Comparison of ENCODE assay signal across 8 mouse cellular contexts in genomic region chr1:178275738-178276053, GRCm38 (mm10). TPM values are rescaled to one million over a fixed set of nuclear protein-coding genes. Genes with fewer than 3 reads are reported as not detected.
DNase-seq lines count a peak whose midpoint lies in the region; ATAC-seq and TF ChIP-seq lines count a peak whose summit lies in the region.

No protein-coding gene starts in this region.

- peak overlapping the region; percentile 81 for H3K4me2 ChIP-seq in heart, embryonic 12.5 days
- peak overlapping the region; percentile 74 for H3K4me2 ChIP-seq in forebrain, postnatal 0 days (ENCODE audit: low read depth)
- peak overlapping the region; percentile 67 for H3K4me2 ChIP-seq in liver, embryonic 16.5 days (ENCODE audit: low read depth, low read length)

- 10% methylated on average over 11 of the region's 11 CpGs for WGBS in heart, embryonic 12.5 days
- 8% methylated on average over 11 of the region's 11 CpGs for WGBS in forebrain, postnatal 0 days
- 10% methylated on average over 11 of the region's 11 CpGs for WGBS in liver, embryonic 16.5 days (ENCODE audit: insufficient replicate concordance)

- in situ Hi-C loops in ES-E14 (cut with MboI; ENCODE audit: low sequenced_read_pairs in 2 of 2, unreplicated experiment in 2 of 2): no loop called here

- H3K36me3 ChIP-seq in heart, embryonic 12.5 days: no peaks in the 10 kb centered on the region
- no peaks in the 10 kb centered on the region for H3K36me3 ChIP-seq in ES-E14 (ENCODE audit: control insufficient read depth, insufficient read depth, low read length, poor library complexity, severe bottlenecking)
- H3K36me3 ChIP-seq in forebrain, postnatal 0 days (ENCODE audit: insufficient read depth): no peaks in the 10 kb centered on the region
- H3K36me3 ChIP-seq in liver, embryonic 16.5 days (ENCODE audit: control insufficient read depth, insufficient read depth): no peaks in the 10 kb centered on the region

- no peak for ATAC-seq in heart, embryonic 12.5 days (ENCODE audit: insufficient number of reproducible peaks, low FRiP score)
- peak; percentile 16 for ATAC-seq in forebrain, postnatal 0 days
- no peak for ATAC-seq in liver, embryonic 16.5 days (ENCODE audit: low read depth)

- H3K27ac ChIP-seq in heart, embryonic 12.5 days (ENCODE audit: poor library complexity, severe bottlenecking): no peak overlapping the region
- no peak overlapping the region for H3K27ac ChIP-seq in ES-E14 (ENCODE audit: insufficient read depth, low read depth, low read length, poor library complexity, severe bottlenecking)
- peak overlapping the region; percentile 97 for H3K27ac ChIP-seq in forebrain, postnatal 0 days (ENCODE audit: low read depth, low read length)
- H3K27ac ChIP-seq in liver, embryonic 16.5 days (ENCODE audit: low read length): no peak overlapping the region

- no peak for TF ChIP-seq CTCF in forebrain, postnatal 0 days (IDR thresholded peaks at IDR 0.05; ENCODE audit: low read depth)

- no peaks in the 10 kb centered on the region; the same call in 1 of the 2 replicates for H3K9me3 ChIP-seq in heart, embryonic 12.5 days (replicated peaks)
- no peaks in the 10 kb centered on the region for H3K9me3 ChIP-seq in ES-E14 (ENCODE audit: control insufficient read depth, insufficient read depth, low read depth, low read length)
- no peaks in the 10 kb centered on the region for H3K9me3 ChIP-seq in forebrain, postnatal 0 days (ENCODE audit: low read length)
- peaks cover 3% of the 10 kb centered on the region; the same call in 1 of the 2 replicates for H3K9me3 ChIP-seq in liver, embryonic 16.5 days (replicated peaks; ENCODE audit: control insufficient read depth, low read length)

- no peak for DNase-seq in heart, adult 18-20 months
- no peak for DNase-seq in ES-E14 (ENCODE audit: low read depth, low spot score)
- no peak for DNase-seq in forebrain, postnatal 0 days
- DNase-seq in adrenal gland, postnatal 36 days: no peak
- DNase-seq in cerebellum, adult 8-10 months: no peak
- DNase-seq in gastrocnemius, postnatal 25 days: no peak

- H3K27me3 ChIP-seq in heart, embryonic 12.5 days (replicated peaks): no peaks in the 10 kb centered on the region
- no peaks in the 10 kb centered on the region for H3K27me3 ChIP-seq in forebrain, postnatal 0 days (ENCODE audit: insufficient read depth, low read length)
- peaks cover 23% of the 10 kb centered on the region for H3K27me3 ChIP-seq in liver, embryonic 16.5 days (ENCODE audit: control insufficient read depth, insufficient read depth, low read depth, low read length)

- peak overlapping the region; percentile 70 for H3K4me3 ChIP-seq in heart, embryonic 12.5 days
- peak overlapping the region; percentile 70 to 82 for H3K4me3 ChIP-seq in ES-E14 (ENCODE audit: insufficient read depth in 1 of 2, low read depth in 1 of 2, low read length in 2 of 2, poor library complexity in 1 of 2, severe bottlenecking in 1 of 2)
- peak overlapping the region; percentile 73 for H3K4me3 ChIP-seq in forebrain, postnatal 0 days (ENCODE audit: low read depth, low read length)
- peak overlapping the region; percentile 60 for H3K4me3 ChIP-seq in liver, embryonic 16.5 days (ENCODE audit: low read depth, low read length)

- H3K4me1 ChIP-seq in heart, embryonic 12.5 days (replicated peaks): no peaks in the 10 kb centered on the region
- H3K4me1 ChIP-seq in ES-E14 (ENCODE audit: control insufficient read depth in 2 of 2, insufficient read depth in 2 of 2, low read length in 2 of 2, poor library complexity in 1 of 2): peaks cover 1 to 3% of the 10 kb centered on the region in 2 experiments; a peak in 1 of 4 replicates
- 0 out of 2 replicates have a peak, but pooled peaks cover 4% of the 10 kb centered on the region for H3K4me1 ChIP-seq in forebrain, postnatal 0 days (ENCODE audit: insufficient read depth)
- no peaks in the 10 kb centered on the region; the same call in 1 of the 2 replicates for H3K4me1 ChIP-seq in liver, embryonic 16.5 days (ENCODE audit: control insufficient read depth, low read depth, low read length)

- H3K9ac ChIP-seq in heart, embryonic 12.5 days: peak overlapping the region; percentile 86
- peak overlapping the region; percentile 78 for H3K9ac ChIP-seq in ES-E14 (ENCODE audit: insufficient read depth, low read depth, low read length, poor library complexity, severe bottlenecking)
- peak overlapping the region; percentile 91 for H3K9ac ChIP-seq in forebrain, postnatal 0 days
- H3K9ac ChIP-seq in liver, embryonic 16.5 days (ENCODE audit: low read depth, low read length): no peak overlapping the region

TF ChIP-seq in ES-E14, 5 proteins besides CTCF, POLR2A, EP300 and RAD21:
- TF ChIP-seq ZNF384 (IDR thresholded peaks at IDR 0.05; ENCODE audit: low read depth, low read length) (no peak), CHD2 (IDR thresholded peaks at IDR 0.05; ENCODE audit: low read depth, low read length) (no peak), ZC3H11A (IDR thresholded peaks at IDR 0.05; ENCODE audit: borderline replicate concordance, low read depth, low read length) (no peak), HCFC1 (IDR thresholded peaks at IDR 0.05; ENCODE audit: borderline replicate concordance, insufficient read depth, low read length) (no peak), MAFK (IDR thresholded peaks at IDR 0.05; ENCODE audit: insufficient read depth, low read depth, low read length) (no peak)

RNA-seq across cellular contexts. Expression of gene Cox20, which starts 43.2 kb away (rescaled TPM):
- polyA plus RNA-seq in heart, embryonic 12.5 days (2016; fragmentation: Nextera tagmentation; extraction: Ambion mirVana): 200 and 201 TPM in 2 replicates
- 100 to 1,000 TPM; 120 to 123 TPM for total RNA-seq in heart, adult 18-20 months (2021)
- total RNA-seq in ES-E14 (2012; rRNA removed): 14.4 and 18.2 TPM in 2 replicates
- 46.3 and 54.9 TPM in 2 replicates for total RNA-seq in forebrain, postnatal 0 days (2014; rRNA removed)
- 111 and 144 TPM in 2 replicates for polyA plus RNA-seq in forebrain, postnatal 0 days (2015; fragmentation: Nextera tagmentation; extraction: Ambion mirVana)
- polyA plus RNA-seq in liver, embryonic 16.5 days (2015; fragmentation: Nextera tagmentation; extraction: Ambion mirVana): 73.9 and 79.6 TPM in 2 replicates
- total RNA-seq in adrenal gland, postnatal 36 days (2021): 100 to 1,000 TPM in 1 of 2 experiments, 10 to 100 TPM in 1; 79.2 to 103 TPM
- 10 to 100 TPM; 30.1 to 32.9 TPM for total RNA-seq in gastrocnemius, postnatal 25 days (2021)
